Mouse (Mus musculus) lung, embryonic 15.5 days (tissue): Measurements from ENCODE around the gene Marc2. TPM values are rescaled to one million over a fixed set of nuclear protein-coding genes. Genes with fewer than 3 reads are reported as not detected.

ENCODE experiments used
- ATAC-seq: fragments of 200-750 bp; cut with Nextera tagmentation; 2 replicates; pipeline ENCODE4 v1.8.0; 2017; ENCODE audit warnings: moderate number of reproducible peaks, borderline replicate concordance; ENCODE audit not compliant: low FRiP score, low TSS enrichment; ENCODE audit errors: extremely low read depth
- H3K27ac ChIP-seq: fragments of 300-500 bp; sonication (generic); 2 replicates; pipeline ENCODE4 v1.5.1; 2015; ENCODE audit warnings: moderate library complexity, mild to moderate bottlenecking, inconsistent platforms
- H3K27me3 ChIP-seq: fragments of 300-500 bp; sonication (generic); 2 replicates; pipeline ENCODE4 v1.6.1; 2015; ENCODE audit warnings: inconsistent platforms
- H3K36me3 ChIP-seq: fragments of 300-500 bp; sonication (generic); 2 replicates; pipeline ENCODE4 v1.6.1; 2015; ENCODE audit warnings: inconsistent platforms
- H3K4me1 ChIP-seq: fragments of 300-500 bp; sonication (generic); 2 replicates; pipeline ENCODE4 v1.6.1; 2015; ENCODE audit warnings: inconsistent platforms
- H3K4me2 ChIP-seq: fragments of 300-500 bp; sonication (generic); 2 replicates; pipeline ENCODE4 v1.6.1; 2015; ENCODE audit warnings: inconsistent platforms, mild to moderate bottlenecking, moderate library complexity
- H3K4me3 ChIP-seq: fragments of 300-500 bp; sonication (generic); 2 replicates; pipeline ENCODE4 v1.5.1; 2015; ENCODE audit warnings: mild to moderate bottlenecking, inconsistent platforms
- H3K9ac ChIP-seq: fragments of 300-500 bp; sonication (generic); 2 replicates; pipeline ENCODE4 v1.6.1; 2015; ENCODE audit warnings: inconsistent platforms
- H3K9me3 ChIP-seq: fragments of 300-500 bp; sonication (generic); 2 replicates; pipeline ENCODE4 v1.6.1; 2016; ENCODE audit warnings: inconsistent platforms
- WGBS: fragments of 180-500 bp; shearing (Covaris S2); methylation state at CpG from one replicate; pipeline ENCODE4 v1.1.7; 2015; 5-methylcytosine and 5-hydroxymethylcytosine counted together
- microRNA counts: library from miRNA; unstranded; fragments of <30 nt; microRNA quantifications from one replicate; lab custom pipeline; 2016
- microRNA-seq: library from miRNA; unstranded; fragments of <30 nt; microRNA quantifications from one replicate; pipeline ENCODE4, GENCODE M21; 2016
- polyA plus RNA-seq: library from polyadenylated mRNA; unstranded; fragments of >200 nt; fragmentation: Nextera tagmentation; extraction: Ambion mirVana; gene quantifications from 2 replicates; pipeline ENCODE4 v1.2.1, GENCODE M21; 2015

The Marc2 gene
- polyA plus RNA-seq, 1 experiment from 2014 or later, result 150 TPM

- no peak overlapping the region for H3K4me3 ChIP-seq
These were observed 82.4 kb downstream of the Marc2 start for GRCm38 (mm10) chr1:184763866-184764265.

More at GRCm38 (mm10) chr1:184763866-184764265, 82.4 kb downstream of the Marc2 start:
- WGBS, result 52% methylated on average over 3 of the region's 3 CpGs
- Histone ChIP-seq H3K4me1 (no peaks in the 10 kb centered on the region), H3K9me3 (no peaks in the 10 kb centered on the region), H3K27ac (no peak overlapping the region), H3K9ac (no peak overlapping the region), H3K4me2 (no peak overlapping the region), H3K27me3 (no peaks in the 10 kb centered on the region), H3K36me3 (no peaks in the 10 kb centered on the region)
- ATAC-seq, result no peak

MicroRNA genes within 50 kb of the gene (microRNA counts, 519-probe panel; counts per million panel counts)
- 2,720 counts per million, percentile 70 among the panel's probes with 10 or more counts for microRNA mmu-miR-1981 (lab: Ali Mortazavi, UCI)

Small RNAs within 50 kb of the gene (microRNA-seq; reads per million reads assigned to microRNA genes)
- gene Mir1981, result 72.6 reads per million, percentile 49 among the genes with 10 or more reads in this experiment

Other genes with a start within 250 kb of the Marc2 start
- 32.5 and 34.1 TPM in 2 replicates for gene Hlx, start 113.8 kb downstream of the Marc2 start, polyA plus RNA-seq
- gene Marc1, start 35.1 kb downstream of the Marc2 start, polyA plus RNA-seq, result 0.11 and 0.23 TPM in 2 replicates
- 2.7 TPM in 2 replicates for gene C130074G19Rik, start 36.8 kb upstream of the Marc2 start, polyA plus RNA-seq
- gene Mark1, start 153.1 kb upstream of the Marc2 start, polyA plus RNA-seq, result 2.2 and 2.7 TPM in 2 replicates